Mouse (Mus musculus) testis, adult 2 months (tissue): ENCODE measurements at regions not wholly inside any gene's neighbourhood (a gene's known extent, or its start where the extent isn't known, plus 50 kb on each side); places are given as distances from the start of the nearest gene placed in this dataset.

Source experiments
- CTCF ChIP-seq: fragments of 200-500 bp; IDR thresholded peaks from 2 replicates; pipeline ENCODE4 v1.5.1; 2012; ENCODE audit warnings: low read depth, mild to moderate bottlenecking, inconsistent platforms, low read length, moderate library complexity; ENCODE audit not compliant: control insufficient read depth, insufficient read depth, insufficient replicate concordance
- POLR2A ChIP-seq: fragments of 200-500 bp; IDR thresholded peaks from 2 replicates; pipeline ENCODE4 v1.6.1; 2012; ENCODE audit warnings: low read depth, mild to moderate bottlenecking, inconsistent platforms, low read length, moderate library complexity; ENCODE audit not compliant: control insufficient read depth

GRCm38 (mm10) chr10:72532431-72532830, 122.2 kb upstream of the Zwint start:
- TF ChIP-seq CTCF (no peak), POLR2A (no peak)
